ENCODE assay signal across 12 mouse cellular contexts in genomic region chr14:117385731-117386270, GRCm38 (mm10).
"Had no signal": no experiment of that assay in that cellular context is flagged by ENCODE, and none has a peak within 500 bp of the region (broad histone marks: within the 10 kb centered on the region; RNA-seq: fewer than 3 reads in every experiment).

No protein-coding gene starts in this region.

- H3K36me3 ChIP-seq: limb, embryonic 10.5 days; liver, embryonic 13.5 days; midbrain, embryonic 13.5 days; stomach, embryonic 15.5 days had no signal

- H3K4me3 ChIP-seq: left cerebral cortex, adult 2 months; limb, embryonic 10.5 days; liver, embryonic 13.5 days; midbrain, embryonic 13.5 days; stomach, embryonic 15.5 days had no signal

- H3K27ac ChIP-seq: left cerebral cortex, adult 2 months; limb, embryonic 10.5 days; liver, embryonic 13.5 days; midbrain, embryonic 13.5 days; stomach, embryonic 15.5 days had no signal

- H3K9ac ChIP-seq: liver, embryonic 13.5 days; liver, postnatal 0 days; midbrain, embryonic 13.5 days; stomach, embryonic 15.5 days had no signal

- DNase-seq: kidney, adult 18-20 months; kidney, postnatal 10 days; liver, embryonic 13.5 days; liver, postnatal 0 days; lung, postnatal 14 days; right cerebral cortex, postnatal 14 days; thymus, adult 2 months; thymus, postnatal 25 days had no signal

- ATAC-seq: liver, postnatal 0 days; midbrain, embryonic 13.5 days had no signal

- H3K4me1 ChIP-seq: liver, embryonic 13.5 days; midbrain, embryonic 13.5 days; stomach, embryonic 15.5 days had no signal

- H3K9me3 ChIP-seq: limb, embryonic 10.5 days; liver, embryonic 13.5 days; midbrain, embryonic 13.5 days; stomach, embryonic 15.5 days had no signal

- H3K27me3 ChIP-seq: liver, embryonic 13.5 days; midbrain, embryonic 13.5 days; stomach, embryonic 15.5 days had no signal

- H3K4me2 ChIP-seq: liver, embryonic 13.5 days; midbrain, embryonic 13.5 days; stomach, embryonic 15.5 days had no signal
